Mouse (Mus musculus): Measurements from ENCODE around the gene Magi2. TPM values are rescaled to one million over a fixed set of nuclear protein-coding genes. Genes with fewer than 3 reads are reported as not detected.
A peak's percentile ranks its signal among the peaks of the same experiment; 100 is the strongest.
"Not testable (repeated sequence)": the region's sequence is repeated elsewhere in the genome, so short reads cannot be mapped to it uniquely, and the experiment has no call there.

Gene Magi2
- polyA plus RNA-seq, 1 experiment from 2014 or later = 6.1 TPM

- Histone ChIP-seq H3K9me3 (ENCODE audit: control insufficient read depth, low read length) (no peaks in the 10 kb centered on the region), H3K4me3 (ENCODE audit: low read depth, low read length) (no peak overlapping the region), H3K27me3 (ENCODE audit: control insufficient read depth, insufficient read depth, low read length) (no peaks in the 10 kb centered on the region), H3K36me3 (ENCODE audit: control insufficient read depth, insufficient read depth, low read length) (no peaks in the 10 kb centered on the region), H3K4me1 (ENCODE audit: control insufficient read depth, insufficient read depth, low read length) (no peaks in the 10 kb centered on the region), H3K9ac (ENCODE audit: low read length) (no peak overlapping the region), H3K4me2 (ENCODE audit: low read depth) (no peak overlapping the region), H3K27ac (ENCODE audit: low read depth, low read length) (no peak overlapping the region)
- no peak for DNase-seq (ENCODE audit: low spot score)
- no peak for ATAC-seq (ENCODE audit: insufficient read depth, low FRiP score, low TSS enrichment)
- WGBS = 83% methylated on average over 3 of the region's 3 CpGs
These were observed 169.0 kb downstream of the Magi2 start for GRCm38 (mm10) chr5:19395876-19396275.

DNA sequence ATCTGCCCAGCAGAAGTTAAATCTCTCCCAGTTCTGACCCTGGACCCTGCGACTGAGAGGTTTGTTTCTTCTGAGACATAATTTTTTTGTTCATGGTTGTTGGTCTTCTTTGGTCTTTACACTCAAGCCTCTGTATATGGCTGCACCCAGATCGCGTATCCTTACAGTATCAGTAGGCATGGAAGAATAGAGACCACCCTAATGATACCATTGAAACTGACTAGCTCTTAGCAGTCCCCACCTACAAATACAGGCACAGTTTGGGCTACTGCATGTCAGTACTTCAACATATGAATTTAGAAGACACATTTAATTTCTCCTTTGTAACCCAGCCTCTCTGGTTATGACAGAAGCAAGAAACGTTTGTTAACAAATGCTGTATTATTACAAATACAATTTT, 173.5 kb downstream of the Magi2 start:
- H3K4me2 ChIP-seq (ENCODE audit: low read depth) = no peak overlapping the region
- 88% methylated on average over 4 of the region's 4 CpGs for WGBS
- H3K27ac ChIP-seq (ENCODE audit: low read depth, low read length) = no peak overlapping the region
- 0 out of 2 replicates have a peak, but pooled peaks have one; percentile 45 for ATAC-seq (ENCODE audit: insufficient read depth, low FRiP score, low TSS enrichment)
- H3K9me3 ChIP-seq (ENCODE audit: control insufficient read depth, low read length) = no peaks in the 10 kb centered on the region
- no peak overlapping the region for H3K9ac ChIP-seq (ENCODE audit: low read length)
- H3K36me3 ChIP-seq (ENCODE audit: control insufficient read depth, insufficient read depth, low read length) = no peaks in the 10 kb centered on the region
- H3K4me1 ChIP-seq (ENCODE audit: control insufficient read depth, insufficient read depth, low read length) = no peaks in the 10 kb centered on the region
- H3K4me3 ChIP-seq (ENCODE audit: low read depth, low read length) = no peak overlapping the region
- H3K27me3 ChIP-seq (ENCODE audit: control insufficient read depth, insufficient read depth, low read length) = no peaks in the 10 kb centered on the region
- DNase-seq (ENCODE audit: low spot score) = no peak

DNA sequence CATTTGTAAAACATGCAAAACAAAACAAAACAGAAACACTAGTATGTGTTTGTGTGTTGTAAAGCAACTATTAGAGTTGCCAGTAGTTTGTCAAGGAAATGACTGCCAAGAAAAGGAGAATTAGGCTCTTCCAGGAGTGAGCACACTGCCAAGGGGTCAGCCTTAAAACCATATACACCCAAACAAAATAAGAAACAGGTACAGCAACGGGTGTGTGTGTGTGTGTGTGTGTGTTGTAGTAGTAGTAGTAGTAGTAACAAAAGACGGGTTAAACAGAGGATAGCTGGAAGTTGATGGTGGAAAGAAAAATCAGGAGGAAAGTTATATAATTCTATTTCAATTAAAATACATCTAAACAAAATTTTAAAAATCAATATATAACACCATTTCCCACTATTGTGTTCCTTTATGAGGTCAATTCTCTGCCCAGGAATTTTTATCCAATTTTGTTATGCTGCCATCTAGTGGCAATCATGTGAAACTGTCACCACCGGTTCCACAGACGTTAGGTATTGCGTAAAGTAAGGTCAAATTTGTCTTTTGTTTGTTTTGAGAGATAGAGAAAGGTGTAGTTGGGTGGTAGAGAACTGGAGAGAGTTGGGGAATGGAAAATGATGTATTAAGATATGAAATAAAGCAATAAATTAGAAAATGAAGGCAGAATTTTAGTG, 174.0 kb downstream of the Magi2 start:
- Histone ChIP-seq H3K4me1 (ENCODE audit: control insufficient read depth, insufficient read depth, low read length) (no peaks in the 10 kb centered on the region), H3K27ac (ENCODE audit: low read depth, low read length) (no peak overlapping the region), H3K9ac (ENCODE audit: low read length) (no peak overlapping the region), H3K9me3 (ENCODE audit: control insufficient read depth, low read length) (no peaks in the 10 kb centered on the region), H3K4me3 (ENCODE audit: low read depth, low read length) (no peak overlapping the region), H3K36me3 (ENCODE audit: control insufficient read depth, insufficient read depth, low read length) (no peaks in the 10 kb centered on the region), H3K27me3 (ENCODE audit: control insufficient read depth, insufficient read depth, low read length) (no peaks in the 10 kb centered on the region), H3K4me2 (ENCODE audit: low read depth) (no peak overlapping the region)
- peak; percentile 58; the same call in 1 of the 2 replicates for ATAC-seq (ENCODE audit: insufficient read depth, low FRiP score, low TSS enrichment)
- DNase-seq (ENCODE audit: low spot score) = no peak
- 51% methylated on average over 5 of the region's 5 CpGs for WGBS

DNA sequence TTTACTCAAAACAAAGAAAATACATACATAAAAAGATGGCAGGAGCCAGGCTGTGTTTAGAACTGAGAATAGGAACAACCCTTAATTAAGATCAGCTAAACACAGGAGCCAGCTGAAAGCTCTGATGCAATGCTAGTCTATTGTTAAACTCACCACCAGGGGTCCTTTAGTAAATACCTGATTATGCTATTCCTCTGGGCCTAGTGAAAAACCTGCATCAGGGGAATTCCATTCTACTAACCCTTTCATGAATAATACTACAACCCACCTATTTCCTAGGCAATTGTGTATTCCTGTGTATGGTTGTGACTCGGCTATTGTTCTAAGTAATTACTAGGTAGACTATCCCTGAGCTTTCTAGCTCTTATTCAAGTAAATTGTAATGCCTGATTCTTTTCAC, 177.4 kb downstream of the Magi2 start:
- 81% methylated on average over 1 of the region's 1 CpGs for WGBS
- not testable (repeated sequence) for ATAC-seq (ENCODE audit: insufficient read depth, low FRiP score, low TSS enrichment)

DNA sequence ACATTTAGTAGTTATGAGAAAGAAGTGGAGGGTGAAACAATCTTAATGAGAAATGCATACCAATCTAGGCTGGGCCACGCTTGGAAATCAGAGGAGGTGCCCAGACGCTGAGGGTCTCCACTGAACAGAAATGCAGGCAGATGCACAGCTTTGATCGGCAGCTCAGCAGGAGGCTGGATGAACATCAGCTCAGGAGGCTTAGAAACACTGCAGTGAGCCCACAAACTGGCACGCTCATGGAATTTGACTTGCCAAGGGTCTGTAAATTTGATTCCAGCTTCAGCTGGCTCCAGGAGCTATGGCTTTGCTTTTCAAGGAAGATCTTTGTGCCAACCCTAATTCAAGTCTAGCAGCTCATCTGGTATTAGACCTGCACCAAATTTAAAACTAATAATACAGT, 187.7 kb downstream of the Magi2 start:
- H3K9me3 ChIP-seq (ENCODE audit: control insufficient read depth, low read length) = no peaks in the 10 kb centered on the region
- WGBS = 80% methylated on average over 4 of the region's 4 CpGs
- ATAC-seq (ENCODE audit: insufficient read depth, low FRiP score, low TSS enrichment) (no peak), DNase-seq (ENCODE audit: low spot score) (no peak)
- H3K36me3 ChIP-seq (ENCODE audit: control insufficient read depth, insufficient read depth, low read length) = no peaks in the 10 kb centered on the region
- H3K4me2 ChIP-seq (ENCODE audit: low read depth) = no peak overlapping the region
- no peak overlapping the region for H3K9ac ChIP-seq (ENCODE audit: low read length)
- H3K4me1 ChIP-seq (ENCODE audit: control insufficient read depth, insufficient read depth, low read length) = no peaks in the 10 kb centered on the region
- no peak overlapping the region for H3K4me3 ChIP-seq (ENCODE audit: low read depth, low read length)
- no peak overlapping the region for H3K27ac ChIP-seq (ENCODE audit: low read depth, low read length)
- H3K27me3 ChIP-seq (ENCODE audit: control insufficient read depth, insufficient read depth, low read length) = no peaks in the 10 kb centered on the region

More for the DNA sequence above, 177.4 kb downstream of the Magi2 start:
- H3K9ac ChIP-seq (ENCODE audit: low read length); H3K4me1 ChIP-seq (ENCODE audit: control insufficient read depth, insufficient read depth, low read length); H3K27me3 ChIP-seq (ENCODE audit: control insufficient read depth, insufficient read depth, low read length); H3K9me3 ChIP-seq (ENCODE audit: control insufficient read depth, low read length); H3K27ac ChIP-seq (ENCODE audit: low read depth, low read length); H3K4me3 ChIP-seq (ENCODE audit: low read depth, low read length); DNase-seq (ENCODE audit: low spot score); H3K4me2 ChIP-seq (ENCODE audit: low read depth); H3K36me3 ChIP-seq (ENCODE audit: control insufficient read depth, insufficient read depth, low read length): not testable (repeated sequence)

DNA sequence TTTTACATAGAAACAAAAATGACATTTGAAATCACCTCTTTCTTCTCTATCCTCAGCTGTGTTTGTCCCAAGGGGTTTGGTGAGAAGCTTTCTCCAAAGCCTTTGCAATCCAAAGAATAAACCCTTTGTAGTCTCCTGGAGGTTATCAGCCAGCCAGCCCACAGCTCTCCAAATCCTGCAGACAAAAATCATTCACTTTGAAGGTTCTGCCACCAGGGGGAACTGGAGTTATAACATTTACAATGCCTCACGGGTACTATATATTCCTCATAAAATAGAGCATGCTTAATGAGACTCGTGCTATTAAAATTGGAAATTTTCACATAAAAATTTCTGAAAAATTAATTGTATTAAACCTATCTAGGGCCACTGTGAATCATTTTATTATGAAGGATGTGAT, 202.5 kb downstream of the Magi2 start:
- Histone ChIP-seq H3K27ac (ENCODE audit: low read depth, low read length) (no peak overlapping the region), H3K4me1 (ENCODE audit: control insufficient read depth, insufficient read depth, low read length) (no peaks in the 10 kb centered on the region), H3K4me3 (ENCODE audit: low read depth, low read length) (no peak overlapping the region), H3K36me3 (ENCODE audit: control insufficient read depth, insufficient read depth, low read length) (no peaks in the 10 kb centered on the region), H3K9me3 (ENCODE audit: control insufficient read depth, low read length) (no peaks in the 10 kb centered on the region), H3K27me3 (ENCODE audit: control insufficient read depth, insufficient read depth, low read length) (no peaks in the 10 kb centered on the region), H3K9ac (ENCODE audit: low read length) (no peak overlapping the region), H3K4me2 (ENCODE audit: low read depth) (no peak overlapping the region)
- DNase-seq (ENCODE audit: low spot score) = peak; percentile 11
- WGBS = 40% methylated on average over 2 of the region's 2 CpGs
- peak; percentile 67; the same call in 1 of the 2 replicates for ATAC-seq (ENCODE audit: insufficient read depth, low FRiP score, low TSS enrichment)

GRCm38 (mm10) chr5:19462541-19462940, 235.7 kb downstream of the Magi2 start:
- H3K4me2 ChIP-seq (ENCODE audit: low read depth) = no peak overlapping the region
- DNase-seq (ENCODE audit: low spot score) = no peak
- H3K4me3 ChIP-seq (ENCODE audit: low read depth, low read length) = no peak overlapping the region
- no peaks in the 10 kb centered on the region for H3K9me3 ChIP-seq (ENCODE audit: control insufficient read depth, low read length)
- no peaks in the 10 kb centered on the region for H3K36me3 ChIP-seq (ENCODE audit: control insufficient read depth, insufficient read depth, low read length)
- H3K27ac ChIP-seq (ENCODE audit: low read depth, low read length) = no peak overlapping the region
- no peak for ATAC-seq (ENCODE audit: insufficient read depth, low FRiP score, low TSS enrichment)
- H3K4me1 ChIP-seq (ENCODE audit: control insufficient read depth, insufficient read depth, low read length) = no peaks in the 10 kb centered on the region
- no peaks in the 10 kb centered on the region for H3K27me3 ChIP-seq (ENCODE audit: control insufficient read depth, insufficient read depth, low read length)
- no peak overlapping the region for H3K9ac ChIP-seq (ENCODE audit: low read length)

DNA sequence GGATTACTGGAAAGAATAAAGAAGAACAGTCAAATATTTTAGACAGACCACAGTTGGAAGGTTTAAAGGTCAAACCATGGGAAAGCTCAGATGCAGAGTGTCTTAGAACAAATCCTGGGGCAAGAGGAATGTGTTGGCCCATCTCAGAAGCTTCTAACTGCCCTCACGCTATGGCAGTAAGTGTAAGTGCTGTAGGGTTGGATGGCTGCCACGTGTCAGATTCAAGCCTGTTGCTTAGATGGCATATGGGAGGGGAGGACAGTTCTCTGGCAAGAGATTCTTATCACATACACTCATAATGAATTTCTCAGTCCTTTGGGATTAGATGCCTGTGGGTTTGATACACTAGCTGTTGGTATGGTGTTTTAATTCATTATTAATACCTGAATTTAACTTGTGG, 238.5 kb downstream of the Magi2 start:
- no peak for ATAC-seq (ENCODE audit: insufficient read depth, low FRiP score, low TSS enrichment)
- H3K4me2 ChIP-seq (ENCODE audit: low read depth) = no peak overlapping the region
- 70% methylated on average over 2 of the region's 2 CpGs for WGBS
- H3K4me3 ChIP-seq (ENCODE audit: low read depth, low read length) = no peak overlapping the region
- H3K27me3 ChIP-seq (ENCODE audit: control insufficient read depth, insufficient read depth, low read length) = no peaks in the 10 kb centered on the region
- H3K27ac ChIP-seq (ENCODE audit: low read depth, low read length) = no peak overlapping the region
- H3K36me3 ChIP-seq (ENCODE audit: control insufficient read depth, insufficient read depth, low read length) = no peaks in the 10 kb centered on the region
- no peaks in the 10 kb centered on the region for H3K4me1 ChIP-seq (ENCODE audit: control insufficient read depth, insufficient read depth, low read length)
- DNase-seq (ENCODE audit: low spot score) = no peak
- no peaks in the 10 kb centered on the region for H3K9me3 ChIP-seq (ENCODE audit: control insufficient read depth, low read length)
- H3K9ac ChIP-seq (ENCODE audit: low read length) = no peak overlapping the region

DNA sequence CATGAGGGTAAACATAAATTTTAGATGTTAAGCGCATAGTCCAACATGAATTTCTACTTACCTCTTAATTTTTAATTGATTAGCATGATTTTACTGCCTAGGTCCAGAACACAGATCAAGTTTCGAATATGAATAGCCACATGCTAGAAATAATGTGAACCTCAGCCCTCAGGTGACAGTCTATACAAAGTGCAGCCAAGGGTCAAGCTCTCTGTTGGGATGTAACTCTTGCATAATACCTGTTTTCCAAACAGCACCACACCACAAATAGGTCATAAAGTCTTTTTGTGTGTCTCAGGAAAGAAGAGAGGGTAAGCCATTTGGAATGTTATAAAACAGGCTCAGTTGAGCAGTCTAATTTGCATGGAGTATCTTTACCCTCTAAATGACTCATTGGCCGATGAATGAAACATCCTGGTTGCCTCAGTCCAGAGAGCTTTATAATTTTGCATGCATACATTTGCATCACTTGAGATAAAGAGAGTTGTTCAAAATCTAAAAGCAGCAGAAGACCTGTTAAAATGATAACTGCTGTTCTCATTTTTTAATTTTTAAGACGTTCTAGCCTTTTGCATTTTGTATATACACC, 246.1 kb downstream of the Magi2 start:
- no peak overlapping the region for H3K4me3 ChIP-seq (ENCODE audit: low read depth, low read length)
- no peaks in the 10 kb centered on the region for H3K9me3 ChIP-seq (ENCODE audit: control insufficient read depth, low read length)
- no peaks in the 10 kb centered on the region for H3K4me1 ChIP-seq (ENCODE audit: control insufficient read depth, insufficient read depth, low read length)
- DNase-seq (ENCODE audit: low spot score) (no peak), ATAC-seq (ENCODE audit: insufficient read depth, low FRiP score, low TSS enrichment) (no peak)
- no peak overlapping the region for H3K27ac ChIP-seq (ENCODE audit: low read depth, low read length)
- no peaks in the 10 kb centered on the region for H3K27me3 ChIP-seq (ENCODE audit: control insufficient read depth, insufficient read depth, low read length)
- 83% methylated on average over 4 of the region's 4 CpGs for WGBS
- H3K4me2 ChIP-seq (ENCODE audit: low read depth) = no peak overlapping the region
- no peaks in the 10 kb centered on the region for H3K36me3 ChIP-seq (ENCODE audit: control insufficient read depth, insufficient read depth, low read length)
- no peak overlapping the region for H3K9ac ChIP-seq (ENCODE audit: low read length)
